Mouse (Mus musculus): ENCODE measurements around the gene D16Ertd472e.

The D16Ertd472e gene

DNA sequence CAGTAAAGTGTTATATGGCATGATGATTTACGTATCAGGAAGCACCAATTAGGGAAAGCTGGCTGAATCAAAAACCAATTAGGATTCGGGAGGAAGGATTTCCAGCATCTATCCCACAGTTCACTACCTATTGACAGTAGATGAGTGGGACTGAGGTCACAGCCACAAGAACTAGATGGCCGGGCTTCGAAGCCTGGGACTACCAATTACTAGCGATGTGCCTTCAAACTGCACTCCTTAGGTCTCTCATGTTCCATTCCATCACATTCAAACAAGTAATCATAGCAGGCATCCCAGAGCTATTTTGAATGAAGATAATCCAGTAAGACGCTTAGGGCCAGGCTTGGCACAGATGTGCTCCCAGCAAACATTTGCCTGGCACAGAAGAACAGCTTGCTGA, 2.3 kb downstream of the D16Ertd472e start:
- in situ Hi-C loops (cut with MboI, MseI) = loop anchor here (10.0 kb wide), 1 partner anchor 1809 kb away; no protein-coding TSS in a partner anchor

DNA sequence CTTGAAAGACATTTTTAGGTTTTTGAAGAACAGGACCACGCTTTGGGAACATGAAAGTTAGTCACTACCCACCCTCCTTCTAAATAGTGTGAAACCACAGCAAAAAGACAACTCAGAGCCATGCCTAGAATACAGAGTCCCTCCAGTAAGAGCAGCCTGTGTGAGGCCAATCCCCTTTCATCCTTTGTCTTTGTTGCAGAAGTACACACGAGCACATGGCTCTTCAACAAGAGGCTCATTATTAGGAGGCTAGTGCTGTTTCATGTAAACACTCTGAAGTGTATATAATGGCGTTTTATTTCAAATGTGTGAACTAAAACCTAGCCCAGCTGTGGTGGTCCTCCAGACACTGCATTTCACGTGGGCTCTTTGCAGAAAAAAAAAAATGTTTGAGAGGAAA, 3.5 kb downstream of the D16Ertd472e start:
- in situ Hi-C loops (cut with MboI, MseI) = loop anchor here (10.0 kb wide), 1 partner anchor 1808 kb away; no protein-coding TSS in a partner anchor

DNA sequence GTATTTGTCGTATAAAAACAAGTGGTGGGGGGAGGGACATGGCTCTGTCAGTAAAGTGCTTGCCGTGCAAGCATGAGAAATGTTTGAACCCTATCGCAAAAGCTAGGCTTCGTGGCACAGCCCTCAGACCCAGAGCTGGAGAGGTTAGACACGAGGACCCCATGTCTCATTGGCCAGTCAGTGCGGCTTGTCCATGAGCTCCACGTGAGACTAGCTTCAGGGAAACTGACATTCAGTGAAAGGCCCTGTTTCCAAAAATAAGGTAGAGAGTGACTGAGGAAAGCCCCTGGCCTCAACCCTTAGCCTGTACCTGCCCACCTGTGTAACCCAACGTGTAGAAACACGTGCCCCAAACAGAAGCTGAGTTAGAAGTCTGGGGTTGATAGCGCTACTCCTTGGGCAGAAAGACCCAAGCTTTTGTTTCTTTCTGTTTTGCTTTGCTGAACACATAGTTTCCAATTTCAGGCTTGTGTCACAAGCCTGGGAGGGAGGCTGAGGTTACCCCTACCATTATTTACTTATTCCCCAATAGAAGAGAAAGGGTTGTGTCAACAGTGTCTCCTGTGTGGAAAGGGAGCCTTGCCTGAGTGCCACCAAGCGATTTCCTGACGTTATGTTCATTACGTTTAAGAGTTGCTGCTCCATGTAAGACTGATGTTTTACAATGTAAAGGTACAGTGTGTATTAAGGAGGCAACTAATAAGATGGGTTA, 12.2 kb downstream of the D16Ertd472e start:
- in situ Hi-C loops (cut with MboI, MseI) = no loop called here

GRCm38 (mm10) chr16:78563093-78563971, 13.2 kb downstream of the D16Ertd472e start:
- in situ Hi-C loops (cut with MboI, MseI) = no loop called here

DNA sequence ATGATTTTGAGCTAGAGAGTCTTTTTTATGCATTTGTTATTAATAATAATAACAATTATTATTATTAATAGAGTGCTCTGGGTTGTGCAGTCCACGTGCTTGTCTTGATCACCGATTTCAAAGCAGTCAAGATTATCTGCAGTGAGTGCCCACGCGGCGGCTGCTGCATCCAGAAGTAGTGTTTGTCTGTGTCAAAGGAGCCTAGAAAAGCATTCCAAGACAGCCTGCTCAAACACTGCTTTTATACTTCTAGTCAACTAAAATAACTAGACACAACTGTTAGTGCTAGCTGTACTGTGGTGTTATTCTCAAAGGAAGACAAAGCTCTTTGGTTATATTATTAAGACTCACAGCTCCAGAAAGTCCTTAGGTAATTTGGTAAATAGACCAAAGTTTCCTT, 15.9 kb downstream of the D16Ertd472e start:
- in situ Hi-C loops (cut with MboI, MseI) = no loop called here

GRCm38 (mm10) chr16:78560063-78560462, 16.4 kb downstream of the D16Ertd472e start:
- in situ Hi-C loops (cut with MboI, MseI) = no loop called here

GRCm38 (mm10) chr16:78557573-78557972, 18.9 kb downstream of the D16Ertd472e start:
- in situ Hi-C loops (cut with MboI, MseI) = no loop called here

DNA sequence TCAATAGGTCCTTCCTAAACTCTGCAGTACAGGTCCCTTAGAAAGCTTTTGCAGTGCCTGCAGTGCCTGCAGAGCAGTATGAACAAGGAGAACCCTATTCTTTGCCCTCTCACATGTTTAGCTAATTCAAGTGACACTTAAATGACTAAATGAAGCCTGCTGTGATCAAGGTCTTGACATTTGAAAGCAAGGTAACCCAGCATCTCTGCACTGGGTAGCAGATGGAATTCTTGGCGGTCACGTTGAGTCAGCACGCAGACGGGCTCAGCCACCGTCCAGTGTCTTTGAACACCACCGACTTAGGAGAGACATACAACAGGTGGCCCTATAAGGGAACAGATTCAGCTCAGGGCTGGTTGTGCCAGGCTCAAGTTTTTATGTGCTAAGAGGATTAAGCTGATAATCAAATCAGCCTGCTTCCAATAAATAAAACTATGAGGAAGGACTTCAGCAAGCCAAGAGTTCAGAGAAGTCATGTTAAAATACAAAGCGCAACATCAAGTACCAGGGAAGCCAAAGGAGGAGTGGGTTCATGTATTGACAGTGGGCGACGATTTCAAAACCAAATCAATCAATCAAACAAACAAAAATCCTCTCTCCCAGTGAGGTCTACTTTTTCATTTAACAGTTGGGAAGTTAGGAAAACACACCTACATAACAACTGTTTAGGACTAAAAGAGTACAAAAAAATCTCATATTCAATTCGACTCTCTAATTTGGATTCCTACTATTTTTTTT, 21.4 kb downstream of the D16Ertd472e start:
- in situ Hi-C loops (cut with MboI, MseI) = no loop called here

DNA sequence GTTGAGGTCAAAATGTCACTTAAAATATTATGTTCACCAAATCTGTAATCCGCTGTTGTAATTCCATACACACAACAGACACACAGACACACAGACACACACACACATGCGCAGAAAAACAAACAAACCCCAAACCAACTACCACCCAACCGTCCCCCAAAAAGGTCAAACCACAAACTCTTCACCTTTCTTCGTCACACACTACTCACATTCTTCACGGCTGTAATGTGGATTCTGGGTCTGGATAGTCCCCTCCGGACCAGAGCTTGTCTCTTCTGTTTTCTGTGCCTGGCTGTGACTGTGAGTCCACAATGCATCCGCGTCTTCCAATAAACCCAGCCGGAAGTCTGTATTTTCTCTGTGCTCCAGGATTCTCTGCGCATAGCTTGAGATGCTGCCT, 29.1 kb downstream of the D16Ertd472e start:
- in situ Hi-C loops (cut with MboI, MseI) = no loop called here

GRCm38 (mm10) chr16:78546529-78546928, 30.0 kb downstream of the D16Ertd472e start:
- in situ Hi-C loops (cut with MboI, MseI) = no loop called here

GRCm38 (mm10) chr16:78540376-78541246, 35.9 kb downstream of the D16Ertd472e start:
- in situ Hi-C loops (cut with MboI, MseI) = loop anchor here (5.0 kb wide), 1 partner anchor 37 kb away; the partner anchor contains the start of gene D16Ertd472e

DNA sequence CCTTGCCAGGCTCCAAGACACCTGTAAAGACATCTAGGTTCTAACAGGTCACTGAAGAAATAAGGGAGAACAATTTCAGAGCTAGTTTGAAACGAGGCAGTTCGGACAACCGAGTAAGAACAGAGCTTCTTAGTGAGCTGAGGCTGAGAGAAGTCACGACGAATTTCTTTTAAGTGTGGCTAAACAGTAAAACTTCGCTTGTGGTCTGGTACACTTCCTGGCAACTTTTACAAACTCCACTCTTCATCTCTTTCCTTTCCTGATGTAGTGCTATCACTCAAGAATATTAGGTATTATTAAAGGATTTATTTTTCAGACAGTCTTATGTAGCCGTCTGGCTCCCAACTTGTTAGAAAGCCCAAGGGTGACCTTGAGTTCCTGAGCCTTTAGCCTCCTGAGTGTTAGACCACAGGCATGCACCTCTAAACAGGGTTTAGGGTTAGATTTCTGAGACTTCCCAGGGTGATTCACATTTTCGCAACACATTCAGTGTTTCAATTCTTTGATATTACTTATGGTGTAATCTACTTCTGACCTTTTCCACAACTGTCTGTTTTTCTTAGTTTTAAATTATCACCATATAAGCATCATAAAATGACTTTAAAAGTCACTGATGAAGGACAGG, 38.6 kb downstream of the D16Ertd472e start:
- in situ Hi-C loops (cut with MboI, MseI) = loop anchor here (5.0 kb wide), 1 partner anchor 71 kb away; no protein-coding TSS in a partner anchor

- in situ Hi-C loops (cut with MboI, MseI) = loop anchor here (5.0 kb wide), 1 partner anchor 70 kb away; no protein-coding TSS in a partner anchor
Observed at GRCm38 (mm10) chr16:78537322-78537721, 39.2 kb downstream of the D16Ertd472e start.

GRCm38 (mm10) chr16:78534468-78534867, 42.0 kb downstream of the D16Ertd472e start:
- in situ Hi-C loops (cut with MboI, MseI) = no loop called here

DNA sequence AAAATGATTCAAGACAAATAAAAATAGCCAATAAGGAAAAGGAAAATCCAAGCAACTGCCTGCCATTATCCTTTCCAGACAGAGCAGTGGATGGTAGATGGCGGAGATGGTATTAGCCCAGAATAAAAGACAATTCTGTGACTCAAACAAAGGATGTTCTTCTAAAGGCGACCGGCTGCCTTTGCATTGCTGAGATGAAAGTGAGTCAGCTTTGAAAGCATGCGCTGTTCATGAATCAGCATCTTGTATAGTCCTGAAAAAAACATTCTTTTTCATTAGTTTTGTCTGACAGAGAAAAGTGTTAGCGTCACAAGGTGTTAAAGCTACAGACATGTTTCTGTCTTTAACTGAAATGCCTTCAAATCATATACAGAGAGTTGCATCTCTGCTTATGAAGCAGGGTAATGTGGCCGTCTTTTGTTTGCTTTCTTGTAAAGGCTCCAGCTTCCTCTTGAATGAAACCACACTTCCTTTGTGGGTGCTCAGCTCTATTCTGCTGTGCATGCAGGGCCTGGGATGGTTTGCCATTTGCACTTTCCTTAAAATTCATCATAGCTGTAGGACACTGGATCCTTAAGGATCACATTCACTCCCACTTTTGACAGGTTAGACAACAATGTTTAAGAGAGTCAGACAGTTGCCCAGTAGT, 44.4 kb downstream of the D16Ertd472e start:
- in situ Hi-C loops (cut with MboI, MseI) = no loop called here

GRCm38 (mm10) chr16:78522974-78523373, 53.5 kb downstream of the D16Ertd472e start:
- in situ Hi-C loops (cut with MboI, MseI) = loop anchor here (5.0 kb wide), 1 partner anchor 41 kb away; no protein-coding TSS in a partner anchor

- in situ Hi-C loops (cut with MboI, MseI) = no loop called here
Observed at GRCm38 (mm10) chr16:78518697-78519096, 57.8 kb downstream of the D16Ertd472e start.

- in situ Hi-C loops (cut with MboI, MseI) = no loop called here
Observed at GRCm38 (mm10) chr16:78517171-78517570, 59.3 kb downstream of the D16Ertd472e start.

DNA sequence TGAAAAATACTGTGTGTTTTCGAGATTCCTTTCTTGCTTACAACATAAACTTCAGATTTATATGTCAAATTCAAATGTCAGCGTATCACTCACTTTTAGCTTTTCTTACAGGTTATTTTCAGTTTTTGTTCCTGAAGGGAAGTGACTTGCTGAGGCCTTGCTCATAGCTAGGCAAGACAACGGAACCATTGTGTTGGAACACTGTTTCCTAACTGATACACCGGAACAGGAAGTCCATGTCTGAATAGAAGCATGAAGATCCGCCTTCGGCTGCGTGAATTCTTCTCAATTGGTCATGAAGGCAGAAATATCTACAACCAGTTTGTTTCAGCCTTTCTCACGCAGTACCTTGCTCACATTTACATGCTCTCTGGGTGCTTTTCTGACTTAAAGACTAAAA, 65.0 kb downstream of the D16Ertd472e start:
- in situ Hi-C loops (cut with MboI, MseI) = no loop called here

DNA sequence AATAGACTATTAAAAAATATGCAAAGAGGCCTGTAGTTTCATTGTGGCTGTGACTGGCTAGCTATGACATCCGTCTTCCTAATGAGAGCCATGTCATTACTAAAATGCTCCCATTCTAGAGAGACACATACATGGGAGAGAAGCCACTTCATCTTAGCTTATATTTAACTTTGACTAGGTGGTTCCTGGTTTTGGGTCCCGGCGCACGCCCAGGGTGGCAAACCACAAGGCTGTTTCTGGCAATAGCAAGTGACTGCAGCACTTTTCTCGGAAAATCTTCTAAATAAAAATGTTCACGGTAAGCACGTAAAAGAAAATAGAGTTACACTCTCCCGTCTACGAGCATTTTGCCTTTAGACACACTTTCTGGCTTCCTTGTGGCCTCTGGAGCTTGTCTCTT, 74.0 kb downstream of the D16Ertd472e start:
- in situ Hi-C loops (cut with MboI, MseI) = no loop called here

Data from regulatory T cell (primary cell).